Mouse (Mus musculus): ENCODE measurements at regions not wholly inside any gene's neighbourhood (a gene's known extent, or its start where the extent isn't known, plus 50 kb on each side); places are given as distances from the start of the nearest gene placed in this dataset.

DNA sequence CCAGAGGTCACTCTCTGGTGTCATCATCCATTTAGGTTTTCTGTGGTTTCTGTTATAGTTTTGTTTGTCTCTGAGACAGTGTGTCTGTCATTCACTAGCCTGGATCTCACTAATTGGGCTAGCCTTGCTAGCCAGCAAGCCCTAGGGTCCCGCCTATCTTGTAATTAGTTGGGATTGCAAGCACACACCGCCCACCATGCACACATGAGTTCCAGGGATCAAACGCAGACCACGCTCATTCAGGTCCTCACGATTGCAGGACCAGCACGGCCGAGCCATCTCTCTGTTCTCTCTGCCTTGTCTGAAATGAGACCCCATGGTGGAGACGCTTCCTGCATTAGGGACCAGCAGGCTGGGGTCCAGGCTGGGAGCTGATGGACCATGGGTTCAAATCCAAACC, 60.9 kb upstream of the Igsf21 start:
- Histone ChIP-seq H3K36me3 (ENCODE audit: control insufficient read depth, insufficient read depth, low read length, poor library complexity, severe bottlenecking) (no peaks in the 10 kb centered on the region), H3K27me3 (ENCODE audit: control insufficient read depth, insufficient read depth, low read length, poor library complexity, severe bottlenecking) (no peaks in the 10 kb centered on the region)
- no peak for DNase-seq (ENCODE audit: low read depth, low spot score)

DNA sequence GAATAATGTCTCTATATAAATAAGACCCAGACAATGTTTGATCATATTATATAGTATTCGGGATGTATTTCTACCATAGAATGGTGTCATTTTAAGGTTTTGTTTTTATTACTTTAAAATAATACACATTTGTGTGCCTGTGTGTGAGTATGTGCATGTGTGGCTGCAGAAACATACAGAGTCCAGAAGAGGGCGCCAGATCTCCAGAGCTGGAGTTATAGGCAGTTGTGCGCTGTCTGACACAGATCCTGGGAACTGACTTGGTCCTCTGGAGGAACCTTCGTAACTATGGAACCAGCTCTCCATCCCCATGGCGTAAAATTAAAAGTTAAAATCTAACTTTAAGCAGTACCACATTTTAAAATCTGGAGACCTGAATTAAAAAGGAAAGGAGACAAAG, 58.4 kb upstream of the Igsf21 start:
- no peak for DNase-seq (ENCODE audit: low read depth, low spot score)
- H3K36me3 ChIP-seq (ENCODE audit: control insufficient read depth, insufficient read depth, low read length, poor library complexity, severe bottlenecking) = no peaks in the 10 kb centered on the region
- H3K27me3 ChIP-seq (ENCODE audit: control insufficient read depth, insufficient read depth, low read length, poor library complexity, severe bottlenecking) = no peaks in the 10 kb centered on the region

DNA sequence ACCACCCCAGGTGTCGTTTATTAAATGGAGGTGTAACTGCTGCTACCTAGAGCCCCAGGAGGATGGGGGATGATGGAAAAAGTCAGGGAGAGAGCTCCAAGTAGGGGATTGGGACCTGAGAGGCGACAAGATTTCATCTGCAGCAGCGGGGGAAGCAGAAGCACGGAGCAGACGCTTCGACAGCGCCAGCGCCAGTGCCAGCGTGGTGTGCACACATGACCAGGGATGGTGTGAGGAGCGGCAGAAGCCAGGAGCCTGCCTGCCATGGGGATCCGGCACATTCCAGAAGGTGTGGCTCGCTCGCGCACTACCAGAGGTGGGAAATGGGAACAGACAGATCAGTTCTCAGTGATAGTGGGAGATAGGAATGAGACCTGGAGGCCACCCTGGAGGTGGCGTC, 55.1 kb upstream of the Igsf21 start:
- DNase-seq (ENCODE audit: low read depth, low spot score) = no peak
- Histone ChIP-seq H3K36me3 (ENCODE audit: control insufficient read depth, insufficient read depth, low read length, poor library complexity, severe bottlenecking) (no peaks in the 10 kb centered on the region), H3K27me3 (ENCODE audit: control insufficient read depth, insufficient read depth, low read length, poor library complexity, severe bottlenecking) (no peaks in the 10 kb centered on the region)

DNA sequence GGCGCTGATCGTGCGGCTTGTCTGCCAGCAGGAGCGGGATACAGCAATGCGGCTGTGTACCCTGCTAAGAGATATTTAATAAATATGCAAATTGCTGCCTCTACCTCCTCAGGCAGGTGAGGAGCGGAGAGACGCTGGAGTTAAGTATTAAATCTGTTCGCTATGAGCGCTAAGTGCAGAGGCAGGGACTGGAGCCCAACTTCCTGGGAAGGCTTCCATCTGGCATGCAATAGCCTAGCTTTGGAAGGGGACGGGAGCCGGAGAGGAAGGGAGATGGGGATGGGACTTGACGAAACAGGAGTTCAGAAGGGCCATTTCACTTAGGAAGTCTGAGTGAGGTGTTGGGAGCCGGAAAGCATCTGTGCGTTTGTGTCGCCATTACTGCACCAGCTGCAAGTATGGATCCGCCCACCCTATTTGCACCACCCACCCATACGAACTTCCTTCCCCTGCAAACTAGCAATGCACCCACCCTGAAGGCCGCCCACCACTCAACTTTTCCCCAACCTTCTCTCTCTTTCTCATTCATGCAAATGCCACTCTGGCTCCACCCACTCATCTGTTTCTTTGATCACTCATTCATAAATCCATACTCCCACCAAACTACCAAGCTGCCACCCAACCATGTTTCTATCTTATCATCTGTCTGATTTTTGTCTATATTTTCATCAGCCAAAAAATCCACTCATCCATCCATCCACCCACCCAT, 51.5 kb upstream of the Igsf21 start:
- DNase-seq (ENCODE audit: low read depth, low spot score) = no peak
- Histone ChIP-seq H3K27me3 (ENCODE audit: control insufficient read depth, insufficient read depth, low read length, poor library complexity, severe bottlenecking) (no peaks in the 10 kb centered on the region), H3K36me3 (ENCODE audit: control insufficient read depth, insufficient read depth, low read length, poor library complexity, severe bottlenecking) (no peaks in the 10 kb centered on the region)

Data from splenic B cell, adult 2 months (primary cell).